Mouse (Mus musculus) layer of hippocampus, postnatal 36 days (tissue): Measurements from ENCODE around the gene Vgll2. TPM values are rescaled to one million over a fixed set of nuclear protein-coding genes. Genes with fewer than 3 reads are reported as not detected.
A peak's percentile ranks its signal among the peaks of the same experiment; 100 is the strongest.

Experiments used
- DNase-seq, 2 experiments: peaks; one replicate each; pipeline ENCODE4 v3.0.0; 2022
- total RNA-seq, 2 experiments: library from RNA; stranded (reverse); gene quantifications; 2 replicates each; pipeline ENCODE4 v1.2.3; 2021

The Vgll2 gene
- not detected for total RNA-seq

DNA sequence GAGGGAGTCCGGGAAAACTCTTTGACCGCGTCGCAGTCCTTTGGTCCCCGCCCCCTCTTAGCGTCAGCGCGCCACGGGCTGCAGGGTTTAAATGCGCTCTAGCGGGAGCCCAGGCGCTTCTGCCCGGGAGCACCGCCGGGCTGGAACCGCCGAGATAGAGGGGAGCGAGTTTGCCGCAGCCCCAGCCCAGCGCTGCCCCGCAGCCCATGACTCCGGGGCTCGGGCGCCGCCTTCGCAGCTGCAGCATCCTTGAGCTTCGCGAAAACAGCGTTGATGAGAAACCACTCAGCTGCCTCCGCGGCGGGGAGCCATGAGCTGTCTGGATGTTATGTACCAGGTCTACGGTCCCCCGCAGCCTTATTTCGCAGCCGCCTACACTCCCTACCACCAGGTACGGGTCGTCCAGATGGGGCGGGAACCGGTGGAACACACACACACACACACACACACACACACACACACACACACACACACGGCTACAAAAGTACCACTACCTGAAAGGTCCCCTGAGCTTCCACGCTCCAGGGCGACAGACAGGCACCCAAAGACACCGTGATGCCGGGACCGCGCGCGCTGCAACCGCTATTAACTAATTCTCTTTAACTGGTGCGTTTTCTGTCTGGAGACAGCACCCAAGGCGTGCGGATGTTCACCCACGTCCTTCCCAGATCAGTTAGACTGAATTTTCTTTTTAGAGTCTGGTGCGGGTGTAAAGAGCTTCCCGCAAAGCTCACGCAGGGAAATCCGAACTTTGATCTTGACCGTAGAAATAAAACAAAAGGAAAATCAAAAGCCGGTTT, at the start of gene Vgll2:
Vgll2 (plus strand) TSS at position 90 of the 800 bp plus-strand sequence.
- peak; percentile 11 to 24 for DNase-seq

DNA sequence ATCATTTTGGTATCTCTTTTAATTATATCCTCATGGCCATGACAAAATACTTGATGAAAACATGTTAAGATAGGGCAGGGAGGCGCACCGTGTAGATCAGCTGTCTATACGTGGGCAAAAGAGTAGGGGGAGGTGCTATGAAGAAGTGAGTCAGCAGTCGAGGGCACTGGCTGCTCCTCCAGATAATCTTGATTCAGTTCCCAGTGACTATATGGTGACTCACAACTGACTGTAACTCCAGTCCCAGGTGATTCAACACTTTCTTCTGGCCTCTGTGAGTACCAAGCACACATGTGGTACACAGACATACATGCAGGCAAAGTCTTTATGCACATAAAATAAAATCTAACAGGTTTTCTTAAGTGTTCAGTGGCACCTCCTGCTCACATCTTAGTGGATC, 47.2 kb upstream of the Vgll2 start:
- DNase-seq: no peak

DNA sequence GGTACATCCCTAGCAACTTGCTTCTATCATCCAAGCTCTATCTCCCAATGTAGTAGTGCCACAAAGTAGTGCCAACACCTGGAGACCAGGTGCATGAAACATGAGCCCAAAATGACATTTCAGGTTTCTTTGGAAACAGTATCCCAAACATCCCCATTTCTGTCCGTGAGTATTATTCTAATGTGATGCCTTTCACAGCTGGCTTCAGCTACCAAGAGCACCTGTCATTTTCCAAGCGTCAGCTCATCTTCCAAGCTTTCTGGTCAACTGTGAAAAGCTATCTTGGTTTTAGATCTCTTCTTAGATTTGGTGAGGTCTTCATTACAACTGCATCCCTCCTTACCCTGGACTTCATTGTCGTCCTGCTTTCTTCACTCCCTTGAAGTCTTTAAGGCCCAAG, 46.7 kb upstream of the Vgll2 start:
- DNase-seq: no peak

DNA sequence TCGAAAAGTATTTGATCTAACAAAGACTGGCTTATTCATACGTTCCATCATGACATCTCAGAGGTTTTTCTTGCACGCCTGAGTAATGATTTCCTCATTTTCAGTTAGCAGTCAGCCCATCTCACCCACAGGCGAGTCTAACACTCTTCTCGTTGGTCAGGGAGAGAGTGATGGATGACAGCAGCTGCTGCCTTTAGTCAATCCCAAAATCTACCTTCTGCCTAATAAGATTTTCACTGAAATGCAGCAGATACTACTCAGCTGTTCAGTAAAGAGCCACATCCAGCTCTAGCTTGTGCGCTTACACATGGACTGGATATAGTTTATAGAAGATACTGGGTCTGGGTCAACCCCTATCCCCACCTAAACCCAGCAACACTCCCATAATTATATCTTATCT, 40.7 kb upstream of the Vgll2 start:
- no peak for DNase-seq

DNA sequence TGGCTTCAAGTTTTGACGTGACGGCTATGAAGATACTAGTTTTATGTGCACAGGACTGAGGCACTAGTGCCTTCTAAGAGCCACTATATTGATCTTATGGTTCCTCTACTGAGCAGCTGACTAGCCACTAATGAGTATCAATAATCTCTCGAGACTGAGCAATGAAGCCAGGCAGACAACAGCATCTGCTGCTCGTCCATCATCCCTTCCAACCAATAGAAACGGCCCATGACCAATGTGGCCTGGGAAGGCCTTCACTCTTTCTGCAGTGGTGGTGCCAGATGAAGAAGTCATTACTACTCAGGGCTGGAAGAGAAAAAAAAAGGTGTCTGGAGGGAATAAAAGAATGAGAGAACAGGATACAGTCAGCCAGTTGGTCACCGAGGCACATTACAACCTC, 39.9 kb upstream of the Vgll2 start:
- DNase-seq: no peak

DNA sequence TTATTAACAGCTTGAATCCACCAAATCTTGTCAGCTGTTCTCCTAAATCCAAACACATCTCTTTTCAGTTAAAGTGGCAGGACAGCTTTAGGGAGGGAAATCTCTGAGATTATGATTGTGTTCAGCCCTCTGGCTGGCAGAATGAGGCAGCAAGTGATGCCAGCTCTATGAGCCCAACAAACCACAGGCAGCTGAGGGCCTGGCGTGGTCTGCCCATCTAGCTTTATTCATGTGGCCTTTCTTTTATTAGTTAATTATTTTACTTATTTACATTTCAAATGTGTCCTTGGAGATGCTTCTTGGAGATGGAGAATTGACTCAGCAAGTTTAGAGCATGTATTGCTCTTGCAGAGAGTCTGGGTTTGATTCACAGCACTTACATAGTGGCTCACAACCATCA, 3.8 kb upstream of the Vgll2 start:
- DNase-seq: no peak

DNA sequence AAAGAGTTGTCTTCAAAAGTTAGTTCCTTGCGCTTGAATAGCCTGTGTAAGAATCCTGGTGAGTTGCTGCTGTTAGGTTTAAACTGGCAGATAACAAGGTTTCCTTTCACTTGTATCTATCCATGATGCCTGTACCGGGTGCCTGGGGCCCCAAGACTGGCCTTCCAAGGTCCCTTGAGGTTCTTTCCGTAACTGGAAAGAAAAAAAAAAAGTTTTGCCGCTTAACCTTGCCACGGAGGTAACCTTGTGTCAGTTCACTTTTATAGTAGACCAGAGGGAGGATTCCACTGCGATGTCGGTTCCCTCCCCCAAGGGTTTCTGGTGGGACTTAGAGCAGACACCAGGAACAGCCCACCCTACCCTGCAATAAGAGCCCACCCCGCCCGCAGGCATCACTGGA, 1.1 kb upstream of the Vgll2 start:
- DNase-seq: no peak

DNA sequence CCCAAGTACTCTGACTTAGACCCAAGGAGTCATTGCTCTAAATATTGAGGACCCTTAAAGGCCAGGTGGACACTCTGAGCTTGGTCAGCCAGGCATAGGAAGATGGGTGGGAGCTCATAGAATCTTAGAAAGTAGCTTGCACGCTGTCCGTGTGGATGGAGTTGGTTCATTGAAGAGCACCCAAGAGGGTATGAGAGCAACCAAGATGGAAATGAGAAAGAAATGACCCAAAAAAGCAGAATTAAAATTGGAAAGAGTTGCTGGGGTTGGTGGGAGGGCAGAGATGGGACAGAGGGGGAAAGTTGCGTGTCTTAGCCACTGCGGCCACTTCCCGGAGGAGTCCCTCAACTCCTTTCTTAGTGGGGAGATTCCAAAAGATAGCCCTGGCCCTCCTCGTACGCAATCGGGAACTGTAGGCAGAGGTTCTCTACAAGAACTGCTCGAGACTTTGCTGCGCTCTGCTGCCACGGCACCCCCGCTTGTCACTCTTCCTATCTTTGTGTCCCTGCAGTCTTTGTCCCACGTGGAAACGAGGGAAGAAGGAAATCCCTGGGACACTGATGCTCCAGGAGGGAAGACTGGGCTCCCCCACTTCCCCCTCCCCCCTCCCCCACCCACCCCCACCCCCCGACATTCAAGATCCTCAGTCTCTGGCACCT, 437 bp upstream of the Vgll2 start:
- DNase-seq: no peak

DNA sequence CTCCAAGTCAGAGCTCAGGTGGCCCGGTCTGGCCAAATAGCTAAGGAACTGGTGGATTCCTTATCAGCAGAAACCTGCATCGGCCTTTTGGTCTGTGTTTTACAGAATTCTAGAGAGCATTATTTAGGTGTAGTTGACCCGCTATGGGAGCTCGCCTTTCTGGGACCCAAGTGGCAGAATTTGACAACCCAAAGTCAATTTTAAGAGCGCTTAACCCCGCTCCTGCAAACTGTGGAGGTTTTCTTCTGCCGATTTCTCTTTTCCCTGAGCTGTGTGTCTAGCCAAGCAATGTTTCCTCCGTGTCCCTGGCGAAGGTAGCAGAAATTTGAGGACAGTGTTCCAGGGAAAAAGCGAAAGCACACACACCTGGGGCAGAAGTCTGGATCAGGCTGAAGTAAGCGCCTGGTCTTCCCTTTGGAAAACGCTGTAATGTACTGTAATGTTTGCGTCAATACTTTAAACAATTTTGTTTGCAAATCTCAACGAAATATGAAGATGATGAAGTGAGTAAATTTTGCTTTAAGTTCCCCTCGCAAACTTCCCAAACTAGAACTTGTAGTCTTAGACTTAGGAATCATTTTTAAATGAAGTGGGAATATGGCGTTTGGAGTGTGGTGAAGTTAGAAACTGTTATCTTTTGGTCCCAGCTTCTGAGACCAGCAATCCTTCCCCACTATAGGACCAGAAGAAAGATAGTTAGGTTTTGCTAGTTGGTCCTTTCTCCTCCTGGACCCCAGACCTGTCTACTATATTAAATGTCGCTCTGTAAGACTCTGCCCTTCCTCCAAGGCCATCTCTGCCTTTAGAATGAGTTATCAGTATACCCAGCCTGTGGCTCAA, 1.1 kb downstream of the Vgll2 start:
- DNase-seq: no peak

DNA sequence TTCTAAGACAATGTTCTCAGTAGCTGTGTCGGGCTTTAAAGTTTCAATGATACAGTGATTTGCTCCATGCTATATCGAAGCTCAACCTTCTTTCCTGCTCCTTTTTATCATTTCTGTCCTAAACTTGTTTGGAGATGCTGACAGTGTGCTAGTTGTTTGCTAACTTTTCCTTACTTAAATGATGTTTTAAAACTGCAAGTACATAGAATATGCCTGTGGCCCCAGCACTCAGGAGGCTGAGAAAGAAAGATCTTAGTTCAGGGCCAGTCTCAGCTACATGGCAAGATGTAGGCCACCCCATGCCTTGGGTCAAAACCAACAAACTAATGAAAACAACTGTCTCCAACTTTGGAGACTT, 1.7 kb downstream of the Vgll2 start:
- DNase-seq: no peak

DNA sequence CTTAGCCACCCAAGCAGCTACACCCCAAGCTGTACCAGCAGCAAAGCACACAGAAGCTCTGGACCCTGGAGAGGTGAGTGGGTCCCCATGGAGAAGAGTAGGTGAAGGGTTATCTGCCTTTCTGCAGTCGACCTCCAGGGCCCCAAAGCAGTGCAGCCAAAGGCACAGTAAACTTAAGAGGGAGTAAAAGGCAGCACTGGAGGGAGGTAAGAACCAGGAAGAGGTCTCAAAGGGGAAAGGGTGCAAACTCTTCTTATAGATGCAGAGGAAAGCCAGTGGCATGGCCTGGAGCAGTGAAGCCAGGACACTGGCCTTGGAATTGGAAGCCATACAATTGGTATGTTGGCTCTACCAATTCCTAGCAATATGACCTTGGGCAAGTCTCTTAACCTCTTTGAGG, 3.0 kb downstream of the Vgll2 start:
- DNase-seq: no peak

DNA sequence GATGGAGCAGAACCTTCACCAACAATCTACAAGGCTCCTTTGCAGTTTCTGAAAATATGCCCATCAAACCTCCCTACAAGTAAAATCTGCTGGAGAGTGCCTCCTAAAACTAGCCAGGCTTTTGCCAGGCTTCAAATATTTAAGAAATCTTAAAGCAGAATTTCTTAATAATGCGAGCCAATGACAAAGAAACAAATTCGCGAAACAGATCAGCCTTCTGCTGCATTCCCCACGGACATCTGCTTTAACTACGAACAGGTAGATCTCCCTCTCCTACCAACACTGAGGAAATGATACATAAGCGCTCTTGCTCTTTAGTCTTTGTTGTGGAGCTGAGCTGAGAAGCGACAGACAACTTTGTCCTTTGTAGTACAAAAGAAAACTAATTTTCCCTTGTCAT, 3.5 kb downstream of the Vgll2 start:
- DNase-seq: no peak

DNA sequence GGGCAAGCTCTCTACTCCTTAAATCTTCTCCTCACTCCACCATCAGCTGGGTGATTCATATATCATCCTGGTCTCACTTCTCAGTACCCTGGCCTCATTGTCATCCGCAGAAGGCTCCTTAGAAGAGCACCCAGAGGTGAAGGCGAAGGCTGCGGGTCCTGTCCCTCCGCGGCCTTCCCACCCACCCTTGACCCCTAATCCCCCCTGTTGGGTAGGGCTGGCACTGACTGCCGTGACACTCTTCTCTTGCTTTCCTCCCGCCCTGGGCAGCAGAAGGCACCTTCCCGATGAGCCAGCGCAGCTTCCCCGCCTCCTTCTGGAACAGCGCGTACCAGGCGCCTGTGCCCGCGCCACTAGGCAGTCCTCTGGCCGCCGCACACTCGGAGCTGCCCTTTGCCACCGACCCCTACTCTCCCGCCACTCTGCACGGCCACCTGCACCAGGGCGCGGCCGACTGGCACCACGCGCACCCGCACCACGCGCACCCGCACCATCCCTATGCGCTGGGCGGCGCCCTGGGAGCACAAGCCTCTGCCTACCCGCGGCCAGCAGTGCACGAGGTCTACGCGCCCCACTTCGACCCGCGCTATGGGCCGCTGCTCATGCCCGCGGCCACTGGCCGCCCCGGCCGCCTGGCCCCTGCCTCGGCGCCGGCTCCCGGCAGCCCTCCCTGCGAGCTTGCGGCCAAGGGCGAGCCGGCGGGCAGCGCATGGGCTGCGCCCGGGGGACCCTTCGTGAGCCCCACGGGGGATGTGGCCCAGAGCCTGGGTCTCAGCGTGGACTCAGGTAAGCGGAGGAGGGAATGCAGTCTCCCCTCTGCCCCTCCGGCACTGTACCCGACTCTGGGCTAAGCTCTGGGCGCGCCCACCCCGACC, 5.1 kb downstream of the Vgll2 start:
- DNase-seq: no peak

DNA sequence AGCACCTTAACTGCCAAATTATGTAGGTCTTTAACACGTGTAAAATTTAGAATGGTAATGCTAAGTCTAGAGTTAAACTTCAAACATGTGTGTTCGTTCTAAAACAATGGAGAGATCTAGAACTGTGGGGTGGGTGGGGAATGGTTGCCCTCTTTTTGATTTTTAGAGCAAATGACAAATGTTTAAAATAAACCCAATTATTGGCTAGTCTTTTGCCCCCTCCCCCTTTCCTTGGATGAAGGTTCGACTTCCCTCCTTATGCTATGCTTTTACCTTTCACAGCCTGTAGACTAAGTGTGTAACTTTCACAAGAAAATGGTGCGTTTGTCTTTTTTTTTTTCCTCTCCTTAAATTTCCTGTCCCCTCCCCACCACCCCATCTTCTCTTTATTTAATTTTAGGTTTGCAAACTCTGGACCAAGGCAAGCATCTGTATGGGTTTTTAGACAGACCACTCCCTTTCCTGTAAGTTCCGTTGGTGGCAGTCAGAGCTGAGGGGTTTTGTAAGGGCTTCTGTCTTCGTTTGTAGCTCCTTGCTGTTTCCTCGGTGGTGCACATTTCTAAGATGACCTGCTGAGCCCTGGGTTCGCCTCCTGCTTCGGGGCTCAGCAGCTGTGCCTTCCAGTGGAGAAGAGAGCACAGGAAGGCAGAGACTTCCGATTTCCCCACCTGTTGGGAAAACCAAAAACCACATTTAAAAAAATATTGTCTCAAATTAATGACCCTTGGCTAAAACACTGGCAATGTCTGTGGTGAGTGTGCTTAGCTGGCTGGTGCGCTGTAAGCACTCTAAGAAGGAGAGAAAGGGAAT, 6.5 kb downstream of the Vgll2 start:
- DNase-seq: no peak

DNA sequence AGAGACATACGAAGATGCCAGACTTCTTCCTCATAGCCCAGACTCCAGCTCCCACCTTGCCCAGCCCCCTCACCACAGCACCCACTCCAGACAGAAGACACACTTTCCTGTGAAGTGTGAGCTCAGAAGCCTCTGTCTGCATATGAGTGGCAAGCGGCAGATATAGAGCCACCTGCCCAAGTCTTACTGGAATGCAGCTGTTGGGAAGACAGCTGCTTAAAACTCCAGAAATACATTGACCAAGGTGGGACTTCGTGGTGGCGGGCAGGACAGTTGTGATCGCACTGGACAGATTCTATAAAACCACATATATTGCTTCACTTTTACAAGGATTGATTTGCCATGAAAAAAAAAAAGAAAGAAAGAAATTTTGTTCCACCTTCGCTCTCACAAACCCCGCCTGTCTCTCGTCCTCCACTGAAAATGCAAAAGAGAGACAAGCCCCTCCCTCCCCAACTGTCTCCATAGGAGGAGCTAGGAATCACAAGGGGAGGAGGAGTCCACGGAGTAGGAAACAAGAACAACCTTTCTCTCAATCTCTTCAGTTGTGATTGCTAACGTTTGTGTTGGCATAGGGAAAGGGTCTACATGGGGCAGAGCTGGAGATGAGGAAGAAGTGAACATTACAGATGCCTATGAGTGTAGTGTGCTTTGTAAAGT, 7.2 kb downstream of the Vgll2 start:
- DNase-seq: no peak

DNA sequence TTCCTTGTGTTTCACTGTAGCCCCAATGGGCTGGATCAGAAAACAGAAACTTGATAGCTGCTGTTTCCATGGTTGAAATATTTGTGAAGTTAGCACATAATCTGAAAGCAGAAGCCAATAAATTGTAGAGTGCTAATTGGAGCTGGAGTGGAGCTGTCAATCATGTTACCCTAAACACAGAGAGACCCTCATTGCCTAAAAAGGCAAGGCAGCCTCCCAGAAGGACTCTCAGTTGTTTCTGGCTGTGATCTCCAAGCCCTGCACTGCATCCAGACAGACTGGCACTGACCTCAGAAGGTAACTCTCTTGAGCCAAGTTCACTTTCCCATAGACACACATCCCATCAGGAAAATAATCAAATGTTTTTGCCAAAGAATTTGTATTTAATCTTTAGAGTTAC, 11.4 kb downstream of the Vgll2 start:
- DNase-seq: no peak

DNA sequence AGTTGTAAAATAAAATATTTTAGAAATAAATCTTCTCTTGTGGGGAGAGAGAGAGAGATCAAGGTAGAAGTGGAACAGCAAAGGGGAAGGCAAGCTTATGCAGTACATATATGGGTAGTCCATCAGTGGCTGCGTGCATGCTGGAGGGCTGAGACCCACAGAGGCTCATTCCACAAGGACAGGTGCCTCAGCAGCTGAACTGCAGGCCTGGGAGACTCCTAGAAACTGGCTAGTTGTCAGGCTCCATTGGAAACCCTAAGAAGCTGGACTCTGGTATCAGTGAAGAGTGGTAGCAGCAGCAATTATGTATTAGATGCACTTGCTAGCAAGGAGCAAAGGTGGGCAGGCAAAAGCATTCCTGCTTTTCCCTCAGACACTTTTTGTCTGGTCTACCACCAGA, 17.1 kb downstream of the Vgll2 start:
- no peak for DNase-seq

DNA sequence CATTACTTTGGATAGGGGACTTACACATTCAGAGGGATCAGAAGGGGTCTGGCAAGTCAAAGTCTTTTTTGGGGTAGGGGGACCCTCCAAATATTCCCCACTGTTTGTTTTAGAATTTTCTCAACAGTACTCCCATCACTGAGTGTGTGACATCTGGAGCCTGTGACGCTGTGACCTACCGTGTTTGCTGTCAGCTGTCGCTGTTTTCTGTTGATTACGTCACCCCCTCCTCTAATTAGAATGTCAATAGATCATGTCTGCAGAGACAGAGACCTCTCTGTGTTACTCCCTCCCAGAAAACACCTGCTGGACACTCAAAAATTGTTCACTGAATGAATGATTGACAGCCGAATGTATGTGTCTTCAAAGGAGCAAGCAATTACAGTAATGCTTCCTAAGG, 20.8 kb downstream of the Vgll2 start:
- no peak for DNase-seq

DNA sequence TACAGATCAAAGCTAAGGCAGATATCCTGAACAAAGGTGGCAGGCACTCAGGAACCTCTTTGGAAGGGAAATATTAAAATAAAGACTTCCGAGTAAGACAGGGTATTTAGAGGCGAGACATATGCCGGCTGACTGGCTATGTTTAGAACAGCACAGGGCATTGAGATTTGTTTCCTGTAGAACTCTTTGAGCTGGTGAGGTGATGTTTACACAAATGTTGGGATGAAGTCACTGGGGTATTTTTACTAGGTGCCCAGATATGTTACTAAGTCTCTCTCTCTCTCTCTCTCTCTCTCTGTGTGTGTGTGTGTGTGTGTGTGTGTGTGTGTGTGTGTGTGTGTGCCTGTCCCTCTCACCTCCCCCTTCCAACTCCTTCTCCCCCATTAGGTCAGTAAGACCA, 26.0 kb downstream of the Vgll2 start:
- no peak for DNase-seq

DNA sequence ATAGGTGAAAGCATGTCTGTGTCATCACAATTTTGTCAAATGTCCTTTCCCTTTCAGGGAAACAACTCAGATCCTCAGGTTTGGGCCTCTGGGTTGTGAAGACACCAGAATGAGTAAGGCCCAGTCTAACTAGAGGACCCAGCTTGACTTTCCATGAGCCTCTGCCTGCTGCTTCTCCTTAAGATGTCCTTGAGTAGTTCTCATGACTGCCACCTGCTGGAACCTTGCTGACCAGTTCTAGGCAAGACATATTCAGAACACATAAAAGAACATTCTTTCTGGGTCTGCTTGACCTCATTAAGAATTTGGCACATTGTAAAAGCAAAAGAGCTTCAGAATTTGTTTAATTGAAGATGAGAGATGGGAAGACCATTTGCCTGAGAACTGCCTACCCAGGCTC, 50.2 kb downstream of the Vgll2 start:
- peak in 1 of 2 experiments; percentile 7 for DNase-seq
